13 mouse cellular contexts compared by ENCODE assay signal in genomic region chr11:117674531-117674930, GRCm38 (mm10). TPM values are rescaled to one million over a fixed set of nuclear protein-coding genes. Genes with fewer than 3 reads are reported as not detected.
A peak's percentile ranks its signal among the peaks of the same experiment; 100 is the strongest.
DNase-seq lines count a peak whose midpoint lies in the region; ATAC-seq and TF ChIP-seq lines count a peak whose summit lies in the region.
"Had no signal": no experiment of that assay in that cellular context is flagged by ENCODE, and none has a peak within 500 bp of the region (broad histone marks: within the 10 kb centered on the region; RNA-seq: fewer than 3 reads in every experiment).

No protein-coding gene starts in this region.

- H3K27ac ChIP-seq in heart, adult 2 months, result no peak overlapping the region
- H3K27ac ChIP-seq in lung, postnatal 0 days (ENCODE audit: low read length), result no peak overlapping the region
- H3K27ac ChIP-seq in forebrain, embryonic 14.5 days (ENCODE audit: low read depth, low read length), result no peak overlapping the region
- H3K27ac ChIP-seq: intestine, embryonic 15.5 days; limb, embryonic 12.5 days had no signal

- H3K9ac ChIP-seq in heart, adult 2 months (ENCODE audit: low read depth, low read length), result no peak overlapping the region
- no peak overlapping the region for H3K9ac ChIP-seq in lung, postnatal 0 days (replicated peaks; ENCODE audit: low read depth)
- H3K9ac ChIP-seq in forebrain, embryonic 14.5 days (ENCODE audit: low read length), result no peak overlapping the region
- H3K9ac ChIP-seq: intestine, embryonic 15.5 days; limb, embryonic 12.5 days had no signal

- intact Hi-C loops in heart, adult 2 months (cut with DNase I), result no loop called here
- intact Hi-C loops in heart, postnatal 36 days (cut with DNase I), result no loop called here

- 96% methylated on average over 1 of the region's 1 CpGs for WGBS in heart, adult 2 months
- 100% methylated on average over 1 of the region's 1 CpGs for WGBS in lung, postnatal 0 days
- 100% methylated on average over 1 of the region's 1 CpGs for WGBS in forebrain, embryonic 14.5 days

- no peak overlapping the region for H3K4me2 ChIP-seq in lung, postnatal 0 days (replicated peaks; ENCODE audit: low read depth, low read length)
- H3K4me2 ChIP-seq in forebrain, embryonic 14.5 days (ENCODE audit: low read length), result no peak overlapping the region
- H3K4me2 ChIP-seq: intestine, embryonic 15.5 days; limb, embryonic 12.5 days had no signal

- peaks cover 7% of the 10 kb centered on the region for H3K36me3 ChIP-seq in heart, adult 2 months (ENCODE audit: control insufficient read depth, insufficient read depth, low read length)
- H3K36me3 ChIP-seq in lung, postnatal 0 days (ENCODE audit: insufficient read depth, low read length), result no peaks in the 10 kb centered on the region
- no peaks in the 10 kb centered on the region for H3K36me3 ChIP-seq in forebrain, embryonic 14.5 days (ENCODE audit: control insufficient read depth, insufficient read depth, low read length)
- H3K36me3 ChIP-seq: intestine, embryonic 15.5 days; limb, embryonic 12.5 days had no signal

- H3K9me3 ChIP-seq in lung, postnatal 0 days (ENCODE audit: low read length), result no peaks in the 10 kb centered on the region
- H3K9me3 ChIP-seq in forebrain, embryonic 14.5 days (replicated peaks; ENCODE audit: control insufficient read depth, low read length), result no peaks in the 10 kb centered on the region
- H3K9me3 ChIP-seq: intestine, embryonic 15.5 days; limb, embryonic 12.5 days had no signal

- no peak for ATAC-seq in lung, postnatal 0 days
- ATAC-seq in inflammation-experienced regulatory T-cells, adult 6 months, result no peak
- no peak for ATAC-seq in forebrain, embryonic 14.5 days
- ATAC-seq: intestine, embryonic 15.5 days had no signal

- no peak overlapping the region for H3K4me3 ChIP-seq in heart, adult 2 months
- H3K4me3 ChIP-seq in lung, postnatal 0 days (ENCODE audit: low read depth, low read length), result no peak overlapping the region
- no peak overlapping the region for H3K4me3 ChIP-seq in forebrain, embryonic 14.5 days (ENCODE audit: low read depth, low read length)
- H3K4me3 ChIP-seq: intestine, embryonic 15.5 days; limb, embryonic 12.5 days had no signal

- no peak for TF ChIP-seq EP300 in heart, adult 2 months (IDR thresholded peaks at IDR 0.05; ENCODE audit: insufficient read depth, low read depth, low read length)
- no peak for TF ChIP-seq EP300 in lung, postnatal 0 days (IDR thresholded peaks at IDR 0.05)

- H3K79me2 ChIP-seq in heart, adult 2 months (replicated peaks; ENCODE audit: control insufficient read depth, insufficient read depth, low read length), result peaks cover 12% of the 10 kb centered on the region

- TF ChIP-seq CTCF in heart, adult 2 months (IDR thresholded peaks at IDR 0.05), result peak; percentile 45
- TF ChIP-seq CTCF in lung, postnatal 0 days (IDR thresholded peaks at IDR 0.05), result peak; percentile 48

- H3K4me1 ChIP-seq in heart, adult 2 months (ENCODE audit: control insufficient read depth, insufficient read depth, low read length), result peaks cover 11% of the 10 kb centered on the region
- no peaks in the 10 kb centered on the region for H3K4me1 ChIP-seq in lung, postnatal 0 days (ENCODE audit: insufficient read depth, low read depth, low read length)
- 0 out of 2 replicates have a peak, but pooled peaks cover 7% of the 10 kb centered on the region for H3K4me1 ChIP-seq in forebrain, embryonic 14.5 days (ENCODE audit: control insufficient read depth, insufficient read depth, low read length)
- H3K4me1 ChIP-seq: intestine, embryonic 15.5 days had no signal

- no peaks in the 10 kb centered on the region for H3K27me3 ChIP-seq in heart, adult 2 months (ENCODE audit: control insufficient read depth, insufficient read depth, low read length)
- H3K27me3 ChIP-seq in lung, postnatal 0 days (replicated peaks; ENCODE audit: insufficient read depth, low read length), result no peaks in the 10 kb centered on the region
- H3K27me3 ChIP-seq in forebrain, embryonic 14.5 days (replicated peaks; ENCODE audit: control insufficient read depth, insufficient read depth, low read length), result no peaks in the 10 kb centered on the region
- H3K27me3 ChIP-seq: intestine, embryonic 15.5 days; limb, embryonic 12.5 days had no signal

- TF ChIP-seq POLR2A in heart, adult 2 months (IDR thresholded peaks at IDR 0.05; ENCODE audit: insufficient read depth, low read depth, low read length), result no peak

- DNase-seq in heart, adult 2 months, result no peak
- DNase-seq in heart, postnatal 36 days, result no peak
- DNase-seq in lung, postnatal 0 days (ENCODE audit: low spot score), result no peak
- no peak for DNase-seq in lung, postnatal 4 days
- DNase-seq in T-cell, adult 2 months (ENCODE audit: low spot score), result peak; percentile 34
- peak; percentile 25 to 33 for DNase-seq in thymus, postnatal 36 days
- no peak for DNase-seq in forebrain, embryonic 14.5 days (ENCODE audit: low spot score)
- DNase-seq: adrenal gland, adult 2 months; gastrocnemius, postnatal 25 days; layer of hippocampus, adult 9-11 months had no signal

RNA-seq across cellular contexts. Expression of gene Tnrc6c, which starts 20.4 kb away (rescaled TPM):
- 10 to 100 TPM; 28.5 to 30.3 TPM for total RNA-seq in heart, adult 2 months (2021)
- 17.7 and 27.3 TPM in 2 replicates for polyA plus RNA-seq in heart, adult 2 months (2012; rRNA removed)
- total RNA-seq in heart, postnatal 36 days (2021), result 10 to 100 TPM; 28.1 to 34.1 TPM
- 8.9 and 9.8 TPM in 2 replicates for polyA plus RNA-seq in lung, postnatal 0 days (2015; fragmentation: Nextera tagmentation; extraction: Ambion mirVana)
- 10 to 100 TPM; 10.8 to 19.2 (median 17.4) TPM for polyA plus RNA-seq in inflammation-experienced regulatory T-cells, adult 6 months (2017; shearing (Covaris generic))
- 20.0 and 24.5 TPM in 2 replicates for polyA plus RNA-seq in forebrain, embryonic 14.5 days (2014; fragmentation: Nextera tagmentation; extraction: Ambion mirVana)

Comparison
In these comparisons a context has a peak if more than half of its experiments do, and no peak if none do; other contexts are left out.
1. DNase-seq: peak in T-cell, adult 2 months (single experiment) and thymus, postnatal 36 days (2 of 2); none in heart, adult 2 months (0 of 2), heart, postnatal 36 days (0 of 2), lung, postnatal 0 days (single experiment), lung, postnatal 4 days (0 of 2) and forebrain, embryonic 14.5 days (single experiment).